Mouse (Mus musculus): Measurements from ENCODE around the gene Hinfp.

- TF ChIP-seq GATA1 (IDR thresholded peaks at IDR 0.05; ENCODE audit: borderline replicate concordance, low read length) (no peak), FLI1 (IDR thresholded peaks at IDR 0.05; ENCODE audit: low read length) (no peak)
Observed at GRCm38 (mm10) chr9:44253441-44253840, 52.0 kb downstream of the Hinfp start.
